Mouse (Mus musculus) granulocyte monocyte progenitor cell, adult 5-6 weeks (primary cell): ENCODE results near the gene Tgds. TPM values are rescaled to one million over a fixed set of nuclear protein-coding genes. Genes with fewer than 3 reads are reported as not detected.
"Not testable (repeated sequence)": the region's sequence is repeated elsewhere in the genome, so short reads cannot be mapped to it uniquely, and the experiment has no call there.

Experiments
- ATAC-seq: replicated peaks from 2 replicates; pipeline ENCODE4 v1.8.0; 2016; ENCODE audit warnings: mild to moderate bottlenecking, moderate TSS enrichment, inconsistent platforms; ENCODE audit not compliant: poor library complexity, severe bottlenecking
- total RNA-seq, 2 experiments: library from RNA; stranded (forward) in 1 of 2; stranded (reverse) in 1 of 2; fragments of 200-712, 200-1000 nt in 1 of 2; fragments of >200 nt in 1 of 2; fragmentation: Nextera tagmentation in 1 of 2; gene quantifications; 2 replicates each; pipeline ENCODE4 v1.2.3; 2014 to 2017

The Tgds gene
- total RNA-seq, 2 experiments from 2014 or later: 31.4 to 34.4 TPM

DNA sequence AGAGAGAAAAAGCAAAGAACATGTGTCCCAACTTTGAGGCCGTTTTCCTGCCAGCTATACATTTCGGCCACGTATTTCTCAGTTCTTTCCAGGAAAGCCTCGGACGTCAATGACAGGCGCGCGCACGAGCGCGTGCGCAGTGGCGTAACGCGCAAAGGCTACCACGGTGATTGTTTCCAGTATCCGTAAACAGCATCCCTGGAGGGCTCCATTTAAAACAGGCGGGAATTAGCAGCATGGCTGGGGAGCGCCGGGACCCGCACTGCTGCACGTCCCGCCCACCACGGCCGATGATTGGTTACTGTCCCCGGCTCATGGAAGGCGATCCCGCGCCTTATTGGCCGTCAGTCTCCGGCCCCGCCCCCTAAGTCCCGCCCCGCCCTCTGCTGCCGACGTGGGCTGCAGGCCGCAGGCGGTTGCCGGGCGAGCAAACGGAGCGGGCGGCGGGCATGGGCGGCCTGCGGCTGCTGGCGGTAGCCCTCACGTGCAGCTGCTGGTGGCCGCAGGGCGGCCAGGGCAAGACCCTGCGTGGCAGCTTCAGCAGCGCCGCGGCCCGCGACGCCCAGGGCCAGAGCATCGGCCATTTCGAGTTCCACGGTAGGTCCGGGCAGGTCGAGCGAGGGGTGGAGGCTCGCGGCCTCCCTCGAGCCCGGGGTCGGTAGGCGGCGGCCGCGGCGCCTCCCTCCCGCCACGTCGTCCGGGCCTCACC, 4.3 kb upstream of the Tgds start, which contains the start of gene Gpr180:
Gpr180 (plus strand) TSS at position 415 of the 709 bp plus-strand sequence.
- peak; percentile 83 for ATAC-seq

DNA sequence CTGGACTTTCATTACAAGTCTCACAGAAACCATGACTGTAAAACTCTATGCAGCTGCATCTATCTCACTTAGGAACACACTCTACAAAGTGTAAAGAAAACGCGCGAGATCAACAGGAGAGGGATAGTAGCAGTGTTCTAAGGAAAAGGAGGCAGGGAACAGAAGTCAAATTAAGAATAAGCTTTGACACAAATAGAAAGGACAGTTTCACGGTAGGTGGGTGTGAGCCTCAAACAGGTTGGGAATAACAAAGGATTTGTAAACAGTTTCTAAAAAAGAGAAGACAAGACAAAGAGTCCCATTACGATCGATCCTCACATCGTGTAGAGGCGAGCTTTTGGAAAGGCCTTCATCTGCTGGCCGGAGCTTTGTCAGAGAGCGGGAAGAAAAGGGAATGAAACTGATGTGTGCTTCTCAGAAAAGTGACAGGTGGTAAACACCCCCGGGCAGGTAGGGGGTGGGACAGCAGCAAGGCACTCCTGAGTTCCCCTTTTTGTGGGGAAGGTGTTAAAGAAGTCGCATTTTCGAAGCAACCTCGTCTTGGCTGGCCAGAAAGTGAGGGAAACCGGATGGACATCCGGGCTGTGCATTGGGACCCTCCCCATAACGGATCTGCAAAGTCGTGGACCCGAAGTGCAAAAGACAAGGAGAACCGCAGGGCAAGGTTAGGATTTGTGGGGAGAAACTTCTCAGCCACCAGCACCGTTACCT, 469 bp downstream of the Tgds start:
- peak; percentile 4 for ATAC-seq

DNA sequence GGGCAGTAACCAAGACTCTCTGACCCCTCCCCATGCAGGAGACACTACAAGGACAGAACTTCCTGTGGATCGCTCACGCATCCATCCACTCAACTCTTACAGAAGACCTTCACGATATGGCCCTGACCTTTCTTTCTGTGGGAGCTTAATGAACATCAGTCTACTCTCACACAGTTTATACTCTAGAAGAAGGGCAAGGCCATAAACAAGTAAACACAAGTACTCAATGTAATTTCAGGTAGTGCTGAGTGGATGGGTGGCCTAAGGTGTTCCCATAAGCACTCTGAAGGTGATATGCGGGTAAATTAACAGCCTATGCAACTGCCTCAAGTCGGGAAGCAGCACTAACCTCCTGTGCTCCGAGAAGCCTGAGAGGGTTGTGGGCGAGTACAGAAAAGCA, 1.1 kb downstream of the Tgds start:
- ATAC-seq: no peak

DNA sequence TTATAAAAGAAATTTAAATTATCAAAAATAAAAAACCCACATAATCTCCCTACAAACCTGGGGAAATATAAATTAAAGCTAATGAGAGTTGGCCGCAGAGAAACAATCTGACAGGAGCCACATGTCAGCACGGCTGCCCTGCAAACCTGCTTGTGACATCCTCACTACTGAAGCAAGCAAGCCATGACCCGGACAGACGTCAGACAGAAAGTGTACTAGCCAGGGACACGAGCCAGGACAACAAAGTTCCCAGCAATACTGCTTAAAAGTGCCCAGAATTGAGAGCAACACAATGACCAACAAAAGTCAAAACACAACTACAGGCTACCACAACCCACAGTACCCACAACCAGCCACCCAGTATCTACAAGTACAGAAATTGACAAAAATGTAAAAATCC, 6.3 kb downstream of the Tgds start:
- no peak for ATAC-seq

DNA sequence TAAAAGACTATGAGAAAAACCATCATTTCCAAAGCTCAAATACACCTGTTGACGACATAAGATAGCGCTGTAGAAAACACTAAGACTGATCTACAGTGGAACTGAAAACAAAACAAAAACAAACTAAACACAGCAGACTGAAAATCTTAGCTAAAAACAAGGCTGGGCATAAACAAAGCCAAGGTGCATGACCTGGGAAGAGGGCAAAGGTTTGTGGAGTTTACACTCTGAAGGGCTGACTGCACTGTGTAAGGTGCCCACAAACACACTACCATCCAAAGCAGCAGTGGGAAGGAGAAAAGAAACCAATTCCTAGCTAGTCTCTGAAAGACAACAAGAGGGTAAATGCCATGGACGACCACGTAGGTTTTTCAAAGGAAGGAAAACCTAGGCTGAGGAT, 7.8 kb downstream of the Tgds start:
- ATAC-seq: no peak

DNA sequence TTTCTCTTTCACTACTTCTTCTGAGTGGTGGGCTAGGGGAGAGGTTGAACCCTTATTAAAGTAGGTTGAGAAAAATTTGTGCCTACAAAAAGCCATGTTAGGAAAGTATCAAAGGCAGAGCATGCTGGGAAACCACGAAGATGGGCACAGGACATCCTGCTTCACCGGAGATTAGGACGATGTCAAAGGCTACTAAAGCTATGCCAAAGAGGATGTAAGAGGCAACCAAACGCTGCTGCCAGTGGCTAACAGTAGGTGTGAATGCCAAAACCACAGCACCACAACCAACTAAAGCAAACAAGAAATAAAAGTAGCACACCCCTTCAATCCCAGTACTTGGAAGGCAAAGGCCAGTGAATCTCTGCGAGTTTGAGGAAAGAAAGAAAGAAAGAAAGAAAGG, 8.4 kb downstream of the Tgds start:
- 0 out of 2 replicates have a peak, but pooled peaks have one; percentile 20 for ATAC-seq

DNA sequence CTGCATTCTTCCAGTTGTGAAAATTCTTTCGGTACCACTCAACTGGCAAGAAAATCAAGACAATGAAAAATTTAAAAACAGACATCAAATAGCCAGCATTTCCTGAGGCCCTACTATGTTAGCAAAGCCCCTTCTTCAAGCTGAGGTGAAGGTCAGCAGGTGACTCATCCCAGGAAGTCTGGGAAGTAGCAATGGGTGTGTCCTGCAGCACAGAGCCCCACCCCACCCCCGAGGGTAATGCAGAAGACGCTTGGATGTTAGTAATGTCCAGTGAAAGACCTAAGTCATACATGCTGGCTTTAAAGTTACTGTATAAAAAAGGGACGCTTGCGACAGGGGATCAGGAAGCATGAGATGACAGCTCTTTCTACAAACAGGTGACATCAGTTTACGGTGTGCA, 19.4 kb downstream of the Tgds start:
- no peak for ATAC-seq

DNA sequence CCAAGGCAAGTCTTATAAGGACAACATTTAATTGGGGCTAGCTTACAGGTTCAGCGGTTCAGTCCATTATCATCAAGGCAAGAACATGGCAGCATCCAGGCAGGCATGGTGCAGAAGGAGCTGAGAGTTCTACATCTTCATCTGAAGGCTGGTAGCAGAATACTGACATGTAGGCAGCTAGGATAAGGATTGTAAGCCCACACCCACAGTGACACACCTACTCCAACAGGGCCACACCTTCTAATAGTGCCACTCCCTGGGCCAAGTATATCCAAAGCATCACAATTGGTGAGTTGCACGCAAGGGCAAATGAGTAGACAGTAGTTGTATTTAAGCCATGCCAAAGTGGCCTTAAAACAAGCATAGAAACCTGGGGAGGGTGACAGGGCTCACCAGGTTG, 25.1 kb downstream of the Tgds start:
- ATAC-seq: not testable (repeated sequence)

DNA sequence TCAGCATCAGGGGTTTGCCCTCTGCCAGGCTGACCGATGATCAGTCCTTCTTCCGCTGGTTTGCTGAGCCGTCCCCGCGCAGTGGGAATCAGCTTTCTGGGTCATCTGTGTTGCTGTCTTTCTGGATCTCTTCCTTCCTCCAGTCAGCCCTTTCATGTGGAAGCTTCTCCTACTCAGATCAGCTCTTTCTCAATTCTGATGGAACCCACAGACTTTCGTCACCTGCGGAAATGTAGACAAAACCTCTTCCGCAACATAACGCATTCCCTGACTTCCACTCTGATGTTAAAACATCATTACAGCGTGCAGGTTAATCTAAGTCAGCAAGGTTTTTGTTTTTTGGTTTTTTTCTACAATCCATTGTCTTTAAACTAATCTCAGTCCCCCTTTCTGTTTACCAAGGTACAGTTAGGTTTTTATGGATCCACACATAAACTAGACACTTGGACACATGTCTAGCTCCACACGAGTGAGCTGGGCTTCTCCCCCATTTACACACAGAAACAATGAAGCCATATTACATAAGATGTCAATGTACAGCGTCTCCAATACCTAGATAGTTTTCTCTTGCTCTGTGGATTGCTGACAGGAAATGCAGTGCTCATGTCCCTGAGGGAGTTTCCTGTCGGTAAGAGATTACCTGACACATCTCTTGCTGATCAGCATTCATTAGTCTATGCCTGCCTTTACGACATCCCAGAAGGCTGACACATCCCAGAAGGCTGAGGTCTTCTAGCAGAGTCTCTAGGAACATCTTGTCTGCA, 31.1 kb downstream of the Tgds start:
- ATAC-seq: peak; percentile 84

DNA sequence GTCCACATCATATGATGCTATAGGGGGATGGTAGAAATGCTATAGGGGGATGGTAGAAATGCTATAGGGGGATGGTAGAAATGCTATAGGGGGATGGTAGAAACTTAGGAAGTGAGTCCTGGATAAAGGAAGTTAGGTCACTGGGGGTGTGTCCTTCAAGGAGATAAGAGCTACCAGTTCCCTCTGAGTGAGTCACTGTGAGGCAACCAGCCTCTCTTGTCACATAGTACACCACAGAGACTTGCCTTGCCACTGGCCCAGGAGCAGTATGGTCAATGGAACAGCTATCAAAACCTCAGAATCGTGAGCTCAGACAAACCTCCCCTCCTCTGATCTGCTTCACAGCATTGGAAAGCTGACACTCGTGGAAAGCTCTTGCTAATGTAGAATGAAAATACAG, 34.3 kb downstream of the Tgds start:
- peak; percentile 94 for ATAC-seq

DNA sequence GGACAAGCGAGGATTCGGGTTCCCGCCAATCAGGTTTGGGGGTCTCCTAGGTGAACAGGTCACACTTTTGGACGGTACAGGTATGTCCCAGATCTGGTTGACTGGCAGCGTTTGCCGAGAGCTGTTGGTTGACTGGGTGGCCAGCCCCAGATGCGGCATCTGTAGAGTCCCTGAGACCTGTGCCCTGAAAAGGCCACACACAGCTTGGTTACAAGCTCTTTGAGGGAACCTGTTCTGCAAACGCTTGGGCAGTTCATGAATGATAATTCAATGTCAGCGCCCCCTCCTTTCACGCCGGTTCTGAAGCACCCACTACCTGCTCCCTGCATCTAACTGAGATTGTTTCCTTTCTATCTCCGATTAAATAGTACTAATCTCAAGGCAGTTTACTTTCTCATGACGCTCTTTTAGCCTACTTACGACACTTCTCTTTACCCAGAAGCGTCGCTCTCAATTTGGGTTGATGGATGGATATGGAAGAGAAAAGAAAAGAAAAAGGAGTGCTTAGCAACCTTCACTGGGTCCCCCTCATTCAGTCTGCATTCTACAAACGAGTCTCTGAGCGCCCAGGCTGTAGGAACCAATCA, 42.7 kb downstream of the Tgds start:
- ATAC-seq: peak; percentile 23

DNA sequence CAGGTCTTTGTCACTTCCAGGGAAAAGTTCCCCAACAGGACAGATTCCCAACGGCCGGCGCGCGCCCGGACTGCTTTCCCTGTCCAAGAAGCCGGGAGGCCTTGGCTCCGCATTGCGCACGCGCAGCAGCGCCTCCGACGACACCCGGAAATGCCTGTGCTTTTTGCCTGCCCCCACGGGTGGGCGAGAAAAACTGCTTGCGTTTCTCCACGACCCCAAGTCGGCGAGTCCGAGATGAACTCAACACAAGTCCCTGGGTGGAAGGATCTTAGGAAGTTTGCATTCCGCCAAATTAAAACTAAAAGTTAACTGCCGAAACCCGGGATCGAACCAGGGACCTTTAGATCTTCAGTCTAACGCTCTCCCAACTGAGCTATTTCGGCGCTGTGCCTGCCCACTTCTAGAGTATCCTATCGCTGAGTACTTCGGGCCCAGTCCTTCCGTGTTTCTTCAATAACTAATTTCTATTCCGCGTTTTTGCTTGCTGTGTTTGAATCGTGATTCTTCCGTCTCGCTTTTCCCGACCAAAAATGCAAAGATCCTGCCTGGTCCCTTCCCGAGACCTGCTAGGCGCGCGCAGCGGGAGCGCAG, 43.2 kb downstream of the Tgds start:
- ATAC-seq: peak; percentile 66

DNA sequence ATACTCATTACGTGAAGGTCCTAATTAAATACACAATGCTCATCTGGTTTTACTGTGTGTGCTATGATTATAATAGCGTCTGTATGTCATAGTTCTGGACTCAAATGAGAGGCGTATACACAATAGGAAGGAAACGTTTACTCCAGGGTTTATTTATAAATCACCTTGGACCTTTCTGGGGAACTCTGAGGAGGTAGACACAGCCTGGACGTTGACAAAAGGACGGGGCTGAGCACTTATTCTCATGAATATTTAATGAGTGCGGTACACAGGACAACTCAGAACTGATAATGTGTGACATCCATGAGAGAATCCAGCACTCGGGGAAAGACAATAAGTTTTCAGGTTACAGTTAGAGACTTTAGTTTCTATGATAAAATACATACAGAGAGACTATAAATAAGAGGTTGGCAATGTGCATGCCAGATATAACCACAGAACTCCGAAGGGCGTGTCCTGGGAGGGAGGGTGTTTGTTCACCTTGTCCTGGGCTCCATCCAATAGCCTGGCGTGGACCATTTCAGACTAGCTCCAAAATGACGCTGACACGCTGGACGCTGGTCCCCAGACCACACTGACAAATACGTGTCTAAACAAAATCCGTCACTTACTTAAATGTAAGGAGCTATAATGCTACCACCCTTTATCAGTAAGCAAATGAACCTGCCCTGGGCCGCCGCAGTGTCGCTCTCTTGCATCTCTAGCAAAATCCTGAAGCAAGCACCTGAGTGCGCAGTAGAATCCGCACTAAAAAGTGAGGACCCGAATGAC, 43.9 kb downstream of the Tgds start:
- peak; percentile 64 for ATAC-seq

DNA sequence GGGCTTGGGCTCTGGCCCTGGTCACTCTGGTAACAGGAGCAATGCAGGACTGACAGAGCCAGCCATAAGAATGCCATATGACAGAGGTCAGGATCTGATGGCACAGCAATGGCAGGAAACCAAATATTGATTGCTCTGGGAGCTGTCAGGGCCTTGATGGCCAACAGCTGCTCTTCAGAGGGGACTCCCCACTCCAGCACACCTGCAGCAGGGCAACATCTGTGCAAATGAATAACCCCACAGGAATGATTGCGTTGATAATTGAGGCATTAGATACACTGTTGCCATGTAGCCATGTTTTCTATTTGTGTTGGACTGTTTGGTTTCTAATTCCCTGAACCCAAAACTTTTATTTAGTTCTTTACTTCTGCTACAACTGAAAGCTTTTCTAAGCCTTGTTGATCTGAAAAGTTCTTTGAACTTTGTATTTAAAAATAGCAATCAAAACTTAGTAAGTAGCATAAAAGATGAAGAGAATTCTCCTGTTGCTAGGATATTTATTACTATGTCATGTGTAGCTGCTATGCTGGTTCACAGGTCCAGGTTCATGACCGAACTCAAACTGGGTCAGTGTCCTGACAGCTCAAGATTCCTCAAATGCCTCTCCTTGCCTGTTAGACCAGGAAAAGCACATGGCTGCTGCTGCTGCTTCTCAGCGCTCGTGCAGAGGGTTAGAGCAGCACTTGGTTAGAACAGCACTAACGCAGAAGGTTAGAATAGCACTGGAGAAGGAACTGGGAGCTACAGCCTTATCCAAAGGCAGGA, 46.1 kb downstream of the Tgds start:
- ATAC-seq: no peak

DNA sequence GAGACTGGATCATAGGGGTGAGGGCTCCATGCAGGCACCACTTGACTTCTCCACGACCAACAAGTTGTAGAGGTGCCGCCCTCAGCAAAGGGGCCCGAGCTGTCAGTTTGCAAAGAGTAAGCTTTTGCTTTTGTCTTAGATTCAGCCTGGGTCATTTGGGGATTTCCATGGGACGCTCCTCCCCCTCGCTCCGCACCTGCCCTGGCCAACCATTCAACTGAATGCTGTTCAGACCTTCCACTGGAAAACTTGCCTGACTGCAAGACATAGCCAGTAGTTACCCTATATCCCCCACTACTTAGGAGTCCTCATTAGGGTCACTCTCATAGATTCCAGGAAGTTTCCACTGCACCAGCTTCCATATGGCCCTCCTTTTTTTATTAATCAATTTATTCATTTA, 48.7 kb downstream of the Tgds start:
- no peak for ATAC-seq

DNA sequence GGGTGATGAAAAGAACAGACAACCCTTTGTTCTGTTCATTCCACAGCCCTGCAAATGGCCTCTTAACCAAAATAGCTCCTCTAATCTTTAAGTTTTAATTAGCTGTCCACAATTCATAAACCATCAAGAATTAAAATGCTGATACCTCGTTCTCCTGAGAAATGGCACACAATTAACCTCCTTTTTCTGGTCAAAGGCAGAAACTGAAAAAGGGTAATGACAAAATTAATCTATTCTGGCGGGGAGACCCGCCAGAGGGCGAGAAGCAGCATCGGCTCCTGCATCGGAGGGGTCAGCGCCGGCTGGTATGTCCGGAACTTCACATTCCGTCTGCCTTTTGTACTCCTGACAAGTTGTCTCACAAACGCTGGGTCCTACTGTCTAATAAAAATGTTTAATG, 51.9 kb downstream of the Tgds start:
- no peak for ATAC-seq

DNA sequence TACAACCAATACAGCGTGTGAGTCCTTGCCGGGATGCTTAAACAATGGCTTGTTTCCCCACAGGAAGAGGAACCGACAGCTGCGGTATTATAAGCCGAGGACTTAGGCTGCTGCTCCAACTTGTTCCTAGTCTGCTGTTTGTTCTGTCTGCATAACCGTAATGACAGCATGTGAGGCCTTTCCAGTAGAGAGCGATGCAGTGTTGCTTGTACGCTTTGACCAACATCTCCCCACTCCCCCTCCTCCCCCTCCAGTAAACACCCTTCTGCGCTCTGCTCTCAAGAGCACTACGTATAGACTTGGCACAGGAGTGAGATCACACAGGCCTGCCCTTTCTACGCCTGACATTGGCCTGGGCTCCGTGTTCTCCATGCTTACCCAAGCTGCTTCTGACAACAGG, 62.5 kb downstream of the Tgds start:
- peak; percentile 74 for ATAC-seq

DNA sequence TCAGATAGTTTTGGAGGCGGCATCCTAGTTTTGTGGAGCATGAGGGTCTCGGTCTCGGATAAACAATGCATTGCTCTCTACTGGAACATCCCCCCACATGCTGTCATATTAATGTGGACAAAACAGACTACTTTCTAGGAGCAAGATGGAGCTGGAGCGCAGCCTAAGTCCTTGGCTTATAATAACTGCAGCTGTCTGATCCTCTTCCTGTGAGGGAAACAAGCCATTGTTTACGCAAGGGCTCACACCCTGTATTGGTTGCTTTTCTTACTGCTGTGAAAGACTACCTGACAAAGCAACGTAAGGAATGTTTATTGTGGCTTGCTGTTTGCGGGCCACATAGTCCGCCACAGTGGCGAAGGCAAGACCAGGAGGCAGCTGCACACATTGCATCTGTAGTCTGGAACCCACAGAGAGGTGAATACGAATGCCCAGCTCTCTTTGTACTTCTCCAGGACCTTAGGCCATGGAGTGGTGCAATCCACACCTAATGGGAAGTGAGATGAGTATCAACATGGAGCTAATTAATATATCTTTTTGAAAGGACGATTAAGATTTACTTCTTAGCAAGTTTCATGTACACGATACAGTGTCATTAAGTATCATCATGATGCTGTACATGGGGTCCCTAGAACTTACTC, 63.0 kb downstream of the Tgds start:
- peak; percentile 80 for ATAC-seq
